ENCODE assay signal across 17 mouse cellular contexts in the genomic region with DNA sequence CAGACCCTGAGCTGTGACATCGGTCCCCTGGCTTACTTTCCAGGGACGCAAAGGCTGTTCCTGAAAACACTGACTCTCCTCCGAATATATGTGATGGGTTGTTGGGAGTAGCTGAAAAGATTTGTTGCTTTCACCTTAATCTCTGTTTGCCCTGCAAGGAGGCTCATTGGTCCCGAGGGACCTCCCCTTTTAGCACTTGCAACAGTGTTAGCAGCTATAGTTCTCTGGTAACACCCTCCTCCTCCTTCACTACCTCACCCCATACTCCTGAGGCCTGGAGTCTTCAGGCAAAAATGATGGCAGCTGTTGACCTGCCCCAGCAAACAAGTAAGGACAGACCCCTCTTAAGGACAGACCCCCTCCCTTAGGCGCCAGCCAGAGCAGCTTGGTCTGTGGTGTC. TPM values are rescaled to one million over a fixed set of nuclear protein-coding genes. Genes with fewer than 3 reads are reported as not detected.
"Had no signal": no experiment of that assay in that cellular context is flagged by ENCODE, and none has a peak within 500 bp of the region (broad histone marks: within the 10 kb centered on the region; RNA-seq: fewer than 3 reads in every experiment).

No protein-coding gene starts in this region.

- H3K4me3 ChIP-seq: liver, embryonic 12.5 days; megakaryocyte, embryonic 14.5 days; midbrain, embryonic 12.5 days; neural tube, embryonic 12.5 days; stomach, embryonic 15.5 days had no signal

- H3K36me3 ChIP-seq: midbrain, embryonic 12.5 days; neural tube, embryonic 12.5 days; stomach, embryonic 15.5 days had no signal

- DNase-seq: lung, embryonic 14.5 days; lung, postnatal 10 days; midbrain, embryonic 14.5 days; right cerebral cortex, postnatal 14 days; thymus, adult 2 months; thymus, postnatal 25 days; thymus, postnatal 4 days had no signal

- H3K27ac ChIP-seq: liver, embryonic 12.5 days; liver, embryonic 14.5 days; macrophage; midbrain, embryonic 12.5 days; neural tube, embryonic 12.5 days; stomach, embryonic 15.5 days; stomach, postnatal 0 days had no signal

- H3K4me2 ChIP-seq: lung, embryonic 14.5 days; midbrain, embryonic 12.5 days; neural tube, embryonic 12.5 days; stomach, embryonic 15.5 days had no signal

- H3K27me3 ChIP-seq: stomach, embryonic 15.5 days had no signal

- H3K9ac ChIP-seq: liver, embryonic 12.5 days; liver, embryonic 14.5 days; midbrain, embryonic 12.5 days; neural tube, embryonic 12.5 days; stomach, embryonic 15.5 days had no signal

- H3K9me3 ChIP-seq: liver, embryonic 12.5 days; megakaryocyte, embryonic 14.5 days; midbrain, embryonic 12.5 days; neural tube, embryonic 12.5 days; stomach, embryonic 15.5 days had no signal

- ATAC-seq: liver, embryonic 12.5 days; midbrain, embryonic 16.5 days had no signal

RNA-seq across cellular contexts. Expression of gene Cep170b, which starts 1.3 kb away (rescaled TPM):
- total RNA-seq: monocyte, adult 5-6 weeks had no signal
